Comparison of ENCODE assay signal across 8 mouse cellular contexts in genomic region chr10:53597121-53597881, GRCm38 (mm10). TPM values are rescaled to one million over a fixed set of nuclear protein-coding genes. Genes with fewer than 3 reads are reported as not detected.
A peak's percentile ranks its signal among the peaks of the same experiment; 100 is the strongest.
DNase-seq lines count a peak whose midpoint lies in the region; ATAC-seq and TF ChIP-seq lines count a peak whose summit lies in the region.

No protein-coding gene starts in this region.

- peak overlapping the region; percentile 46 for H3K4me2 ChIP-seq in limb, embryonic 11.5 days (ENCODE audit: low read depth, severe bottlenecking)

- H3K9me3 ChIP-seq in ES-E14 (ENCODE audit: control insufficient read depth, insufficient read depth, low read depth, low read length): no peaks in the 10 kb centered on the region
- H3K9me3 ChIP-seq in limb, embryonic 11.5 days (ENCODE audit: control insufficient read depth, low read length): no peaks in the 10 kb centered on the region
- H3K9me3 ChIP-seq in midbrain, embryonic 10.5 days (replicated peaks): no peaks in the 10 kb centered on the region

- H3K27ac ChIP-seq in ES-E14 (ENCODE audit: insufficient read depth, low read depth, low read length, poor library complexity, severe bottlenecking): peak overlapping the region; percentile 82
- H3K27ac ChIP-seq in limb, embryonic 11.5 days (replicated peaks; ENCODE audit: low read depth, low read length): peak overlapping the region; percentile 99
- H3K27ac ChIP-seq in midbrain, embryonic 10.5 days (replicated peaks): peak overlapping the region; percentile 98

- no peak for DNase-seq in ES-E14 (ENCODE audit: low read depth, low spot score)
- DNase-seq in brain, adult 2 months (ENCODE audit: low read depth, low spot score): peak; percentile 55
- DNase-seq in gastrocnemius, postnatal 10 days: peak; percentile 52
- peak; percentile 67 for DNase-seq in induced T-regulatory cell, adult 2 months (ENCODE audit: low read depth)
- peak; percentile 60 for DNase-seq in limb, embryonic 11.5 days (ENCODE audit: low spot score)
- peak; percentile 69 for DNase-seq in midbrain, embryonic 10.5 days (ENCODE audit: low spot score)
- DNase-seq in right cerebral cortex, postnatal 4 days: peak; percentile 57

- H3K27me3 ChIP-seq in limb, embryonic 11.5 days (ENCODE audit: control insufficient read depth, insufficient read depth, low read length): no peaks in the 10 kb centered on the region
- no peaks in the 10 kb centered on the region for H3K27me3 ChIP-seq in midbrain, embryonic 10.5 days (ENCODE audit: low read depth, poor library complexity, severe bottlenecking)

- H3K36me3 ChIP-seq in ES-E14 (ENCODE audit: control insufficient read depth, insufficient read depth, low read length, poor library complexity, severe bottlenecking): 0 out of 2 replicates have a peak, but pooled peaks cover 3% of the 10 kb centered on the region
- H3K36me3 ChIP-seq in limb, embryonic 11.5 days (ENCODE audit: control insufficient read depth, insufficient read depth, low read length): no peaks in the 10 kb centered on the region
- H3K36me3 ChIP-seq in midbrain, embryonic 10.5 days: peaks cover 28% of the 10 kb centered on the region

- in situ Hi-C loops in ES-E14 (cut with MboI; ENCODE audit: low sequenced_read_pairs in 2 of 2, unreplicated experiment in 2 of 2): no loop called here

- H3K9ac ChIP-seq in ES-E14 (ENCODE audit: insufficient read depth, low read depth, low read length, poor library complexity, severe bottlenecking): peak overlapping the region; percentile 90
- H3K9ac ChIP-seq in limb, embryonic 11.5 days (ENCODE audit: low read length): peak overlapping the region; percentile 99

- WGBS in limb, embryonic 11.5 days: under 1% methylated on average over 94 of the region's 99 CpGs
- WGBS in midbrain, embryonic 10.5 days: under 1% methylated on average over 98 of the region's 99 CpGs

- ATAC-seq in limb, embryonic 11.5 days (ENCODE audit: insufficient number of reproducible peaks, low FRiP score, low TSS enrichment, low read depth): peak; percentile 4
- no peak for ATAC-seq in megakaryocyte-erythroid progenitor cell, adult 5-6 weeks (replicated peaks; ENCODE audit: low FRiP score, low TSS enrichment, poor library complexity, severe bottlenecking)

- H3K4me3 ChIP-seq in ES-E14 (ENCODE audit: insufficient read depth in 1 of 2, low read depth in 1 of 2, low read length in 2 of 2, poor library complexity in 1 of 2, severe bottlenecking in 1 of 2): peak overlapping the region; percentile 90 to 91
- peak overlapping the region; percentile 90 for H3K4me3 ChIP-seq in limb, embryonic 11.5 days (ENCODE audit: low read depth, low read length)
- peak overlapping the region; percentile 95 for H3K4me3 ChIP-seq in midbrain, embryonic 10.5 days

- H3K4me1 ChIP-seq in ES-E14 (ENCODE audit: control insufficient read depth in 2 of 2, insufficient read depth in 2 of 2, low read length in 2 of 2, poor library complexity in 1 of 2): peaks cover 2% of the 10 kb centered on the region in 2 experiments; a peak in 1 of 4 replicates
- 0 out of 2 replicates have a peak, but pooled peaks cover 8% of the 10 kb centered on the region for H3K4me1 ChIP-seq in limb, embryonic 11.5 days (ENCODE audit: control insufficient read depth, insufficient read depth, low read length)
- H3K4me1 ChIP-seq in midbrain, embryonic 10.5 days: peaks cover 34% of the 10 kb centered on the region

TF ChIP-seq in ES-E14, 5 proteins besides CTCF, POLR2A, EP300 and RAD21:
- TF ChIP-seq HCFC1 (IDR thresholded peaks at IDR 0.05; ENCODE audit: borderline replicate concordance, insufficient read depth, low read length): no peak
- TF ChIP-seq CHD2 (IDR thresholded peaks at IDR 0.05; ENCODE audit: low read depth, low read length): no peak
- no peak for TF ChIP-seq ZC3H11A (IDR thresholded peaks at IDR 0.05; ENCODE audit: borderline replicate concordance, low read depth, low read length)
- no peak for TF ChIP-seq ZNF384 (IDR thresholded peaks at IDR 0.05; ENCODE audit: low read depth, low read length)
- TF ChIP-seq MAFK (IDR thresholded peaks at IDR 0.05; ENCODE audit: insufficient read depth, low read depth, low read length): no peak
TF ChIP-seq in ES-E14: peak in this region for 0.

RNA-seq across cellular contexts. Expression of gene Asf1a, which starts 0.7 kb away (rescaled TPM):
- 42.3 and 64.7 TPM in 2 replicates for total RNA-seq in ES-E14 (2012; rRNA removed)
- 10 to 100 TPM; 26.0 to 27.3 TPM for total RNA-seq in gastrocnemius, postnatal 10 days (2021)
- 168 and 169 TPM in 2 replicates for polyA plus RNA-seq in limb, embryonic 11.5 days (2014; fragmentation: Nextera tagmentation; extraction: Ambion mirVana)
- 162 and 167 TPM in 2 replicates for polyA plus RNA-seq in midbrain, embryonic 10.5 days (2016; fragmentation: Nextera tagmentation; extraction: Ambion mirVana)
- total RNA-seq in megakaryocyte-erythroid progenitor cell, adult 5-6 weeks (2014; fragmentation: Nextera tagmentation): 118 and 119 TPM in 2 replicates
- total RNA-seq in megakaryocyte-erythroid progenitor cell, adult 5-6 weeks (2017): 67.6 and 127 TPM in 2 replicates

RNA-seq across cellular contexts. Expression of gene Mcm9, which starts 32.9 kb away (rescaled TPM):
- 14.9 and 18.3 TPM in 2 replicates for total RNA-seq in ES-E14 (2012; rRNA removed)
- total RNA-seq in gastrocnemius, postnatal 10 days (2021): 1 to 10 TPM; 4.5 to 4.9 TPM
- polyA plus RNA-seq in limb, embryonic 11.5 days (2014; fragmentation: Nextera tagmentation; extraction: Ambion mirVana): 16.0 and 17.1 TPM in 2 replicates
- polyA plus RNA-seq in midbrain, embryonic 10.5 days (2016; fragmentation: Nextera tagmentation; extraction: Ambion mirVana): 13.3 and 13.6 TPM in 2 replicates
- 17.9 and 47.4 TPM in 2 replicates for total RNA-seq in megakaryocyte-erythroid progenitor cell, adult 5-6 weeks (2014; fragmentation: Nextera tagmentation)
- total RNA-seq in megakaryocyte-erythroid progenitor cell, adult 5-6 weeks (2017): 9.3 and 16.5 TPM in 2 replicates
